Mouse (Mus musculus) embryo, embryonic 11 days (tissue): ENCODE measurements at regions not wholly inside any gene's neighbourhood (a gene's known extent, or its start where the extent isn't known, plus 50 kb on each side); places are given as distances from the start of the nearest gene placed in this dataset.
"Not testable (repeated sequence)": the region's sequence is repeated elsewhere in the genome, so short reads cannot be mapped to it uniquely, and the experiment has no call there.

Experiments used
- DNase-seq: peaks from one replicate; pipeline ENCODE4 v3.0.0-alpha.2; 2015

DNA sequence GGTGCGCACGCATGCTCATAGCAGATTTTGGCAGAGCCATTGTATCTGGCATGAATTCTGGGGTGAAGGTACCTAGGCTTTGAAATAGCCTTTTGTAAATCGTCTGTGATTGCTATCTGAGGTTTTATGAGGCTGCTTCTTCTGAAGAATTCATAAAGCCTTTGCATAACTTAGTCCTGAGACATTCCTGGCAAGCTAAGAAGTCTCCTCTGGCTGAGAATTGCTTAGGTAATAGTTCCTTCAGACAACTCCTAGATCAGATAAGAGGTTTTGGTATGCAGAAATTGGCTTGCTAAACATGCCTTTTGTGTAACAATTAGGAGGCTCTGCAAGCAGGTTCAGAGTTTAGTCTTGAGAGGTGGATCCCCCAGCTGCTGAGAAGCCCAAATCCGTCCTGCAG, 82.7 kb downstream of the Pmp22 start:
- DNase-seq: no peak

DNA sequence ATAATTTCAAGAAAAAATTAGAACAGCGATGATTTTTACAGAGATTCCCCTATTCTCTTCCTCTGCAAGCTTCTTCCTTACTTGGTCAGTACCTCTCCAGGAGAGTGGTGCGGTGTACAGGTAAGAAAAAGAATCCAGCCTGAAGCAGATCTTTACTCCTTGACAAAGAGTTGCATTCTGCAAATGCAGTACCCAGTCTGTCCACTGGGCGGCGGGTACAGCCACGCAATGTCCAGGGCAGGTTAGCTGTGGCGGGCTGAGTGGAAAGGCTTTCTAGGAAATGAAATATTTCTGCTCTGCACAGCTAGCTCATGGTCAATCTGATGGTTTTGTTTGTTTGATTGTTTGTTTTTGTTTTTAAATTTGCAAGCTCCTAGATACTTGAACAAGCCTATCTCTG, 84.3 kb downstream of the Pmp22 start:
- DNase-seq: peak; percentile 84

DNA sequence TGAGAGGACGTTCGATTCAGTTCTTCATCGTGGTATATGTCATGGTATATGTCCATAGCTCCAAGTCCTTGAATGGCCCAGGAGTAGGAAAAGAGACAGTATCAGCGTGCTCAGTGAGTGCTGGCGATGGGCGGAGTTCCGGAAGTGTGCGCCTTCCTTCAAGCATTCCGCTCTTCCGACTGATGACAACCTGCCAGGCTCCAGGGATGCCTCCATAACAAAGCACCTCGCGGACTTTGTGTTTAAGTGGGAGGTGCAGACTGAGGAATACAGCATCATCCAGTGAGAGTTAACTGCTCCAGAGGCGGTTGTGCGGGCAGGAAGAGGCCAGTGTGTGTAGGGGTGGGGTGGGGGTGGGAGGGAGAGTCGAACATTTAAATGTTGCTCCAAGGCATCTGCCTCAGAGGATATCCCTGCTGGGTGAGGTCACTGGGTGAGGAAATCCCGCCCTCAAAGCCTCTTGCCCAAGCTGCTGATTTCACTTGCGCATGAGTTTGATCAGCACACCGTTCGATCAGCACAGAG, 85.2 kb downstream of the Pmp22 start:
- peak; percentile 25 for DNase-seq

DNA sequence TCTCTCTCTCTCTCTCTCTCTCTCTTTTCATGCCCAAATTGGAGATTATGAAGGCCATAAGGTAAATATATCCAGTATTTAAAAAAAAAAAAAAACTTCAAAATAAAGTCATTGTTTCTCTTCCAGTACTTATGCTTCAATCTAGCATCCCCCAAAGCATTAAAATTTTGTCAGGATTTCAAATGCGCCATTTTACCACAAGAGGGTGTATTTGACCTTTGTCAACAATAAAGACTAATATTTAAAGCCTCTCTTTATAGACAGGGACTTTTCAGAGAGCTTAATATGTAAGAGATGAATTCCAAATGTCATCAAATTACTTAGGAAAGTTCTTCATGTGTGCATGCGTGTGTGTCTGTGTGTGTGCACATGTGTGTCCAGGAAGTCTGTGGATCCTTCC, 87.2 kb downstream of the Pmp22 start:
- DNase-seq: no peak

DNA sequence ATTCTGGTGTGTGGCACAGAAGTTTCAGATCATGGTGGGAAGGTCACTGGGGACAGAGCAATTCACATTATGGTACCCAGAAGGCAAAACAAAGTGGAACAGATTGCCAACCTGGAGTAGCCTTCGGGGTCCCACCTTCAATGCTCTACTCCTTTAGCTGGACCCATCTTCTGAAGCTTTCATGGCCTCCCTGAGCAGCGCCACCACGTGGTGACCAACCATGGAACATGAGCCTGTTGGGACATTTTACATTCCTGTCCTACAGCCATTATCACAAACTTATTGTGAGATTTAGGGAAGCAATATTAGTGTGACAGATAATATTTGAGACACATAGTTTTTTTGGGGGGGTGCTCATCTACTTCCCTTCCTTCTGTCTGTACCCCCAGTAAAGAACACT, 88.3 kb downstream of the Pmp22 start:
- DNase-seq: no peak

DNA sequence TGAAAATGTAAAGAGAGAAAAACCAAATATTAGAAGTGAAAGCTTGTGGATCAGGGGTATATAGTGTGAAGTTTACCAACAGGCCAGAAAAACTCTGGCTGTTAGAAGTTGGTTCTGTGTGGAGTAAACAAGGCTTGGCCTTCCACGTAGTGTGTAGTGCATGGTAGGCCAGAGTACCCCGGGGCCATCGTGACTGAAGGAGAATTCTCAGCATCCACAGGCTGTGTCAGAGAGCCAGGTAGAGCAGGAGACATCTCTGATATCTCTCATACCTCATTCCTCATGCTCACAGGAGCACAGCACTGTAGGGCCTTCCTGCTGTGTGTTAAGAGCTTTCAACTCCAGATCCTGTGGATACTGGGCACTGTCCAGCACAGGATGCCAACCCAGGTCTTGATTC, 97.7 kb downstream of the Pmp22 start:
- no peak for DNase-seq

DNA sequence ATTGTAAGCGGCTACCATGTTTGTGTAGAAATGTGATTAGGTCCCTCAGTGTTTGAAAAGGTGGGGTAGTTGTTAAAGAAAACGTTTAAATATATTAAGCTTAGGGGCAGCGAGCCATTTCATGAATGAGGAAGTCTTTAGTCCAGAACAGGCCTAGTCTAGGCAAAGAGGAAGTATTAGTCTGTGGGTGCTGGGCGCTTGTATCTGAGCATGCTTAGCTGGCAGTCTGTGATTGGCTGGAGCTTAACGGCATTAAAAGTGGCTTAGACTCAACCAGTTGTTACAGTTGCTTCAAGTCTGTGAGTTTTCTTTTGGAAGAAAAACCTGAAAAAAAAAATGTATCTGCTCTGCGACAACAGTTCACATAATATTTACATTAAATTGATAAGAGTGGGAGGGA, 102.0 kb downstream of the Pmp22 start:
- no peak for DNase-seq

DNA sequence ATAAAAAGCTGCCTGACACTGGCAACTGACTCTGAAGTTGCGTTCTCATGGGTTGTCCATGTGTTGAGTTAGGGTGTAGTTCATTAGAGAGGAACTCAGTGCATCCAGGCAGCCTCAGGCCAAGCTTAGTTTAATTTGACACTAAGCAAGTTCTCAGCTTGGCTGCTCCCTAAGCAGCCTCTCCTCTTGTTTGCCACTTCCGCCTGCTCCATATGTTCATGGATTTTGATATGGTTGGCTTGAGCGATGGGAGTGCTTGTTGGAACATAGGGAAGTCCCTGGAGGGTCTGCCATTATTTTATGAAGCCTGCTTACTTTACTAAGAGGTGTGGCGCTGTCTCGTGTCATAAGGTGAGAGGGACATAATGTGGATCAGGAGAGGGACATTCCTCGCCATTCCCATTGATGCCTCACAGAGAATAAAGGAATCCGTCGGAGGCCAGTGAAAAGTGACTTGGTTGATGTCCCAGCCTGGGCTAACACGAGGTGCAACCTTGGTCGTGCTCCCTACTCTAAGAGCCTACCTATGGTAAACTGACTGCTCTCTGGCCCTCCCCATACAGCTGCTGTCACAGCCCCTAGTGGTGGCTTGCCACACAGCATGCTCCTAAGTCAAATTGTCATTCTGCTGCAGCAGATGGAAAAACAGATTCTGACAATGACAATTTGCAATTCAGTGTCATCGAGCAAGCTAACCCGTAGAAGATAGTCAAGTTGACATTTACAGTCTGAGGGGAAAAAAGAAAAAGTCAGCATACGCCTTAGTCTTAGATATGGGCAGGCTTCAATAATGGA, 104.6 kb downstream of the Pmp22 start:
- DNase-seq: no peak

DNA sequence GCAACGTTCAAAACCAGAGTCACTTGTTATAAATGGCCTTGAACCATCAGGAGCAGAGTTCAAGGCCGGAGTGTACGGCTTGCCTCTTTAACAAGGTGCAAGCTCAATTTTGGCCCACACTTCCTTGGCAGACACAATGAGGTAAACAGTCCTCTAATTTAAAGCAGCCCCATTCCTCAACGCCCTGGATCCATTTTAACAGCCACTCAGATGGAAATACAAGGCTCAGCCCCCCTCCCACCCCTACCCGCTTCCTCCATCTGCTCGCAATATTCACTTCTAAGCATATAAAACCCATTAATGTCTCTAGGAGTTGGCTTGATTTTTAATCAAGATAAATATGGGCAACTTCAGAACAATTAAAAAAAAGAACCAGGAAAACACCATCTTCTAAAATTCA, 105.7 kb downstream of the Pmp22 start:
- DNase-seq: no peak

DNA sequence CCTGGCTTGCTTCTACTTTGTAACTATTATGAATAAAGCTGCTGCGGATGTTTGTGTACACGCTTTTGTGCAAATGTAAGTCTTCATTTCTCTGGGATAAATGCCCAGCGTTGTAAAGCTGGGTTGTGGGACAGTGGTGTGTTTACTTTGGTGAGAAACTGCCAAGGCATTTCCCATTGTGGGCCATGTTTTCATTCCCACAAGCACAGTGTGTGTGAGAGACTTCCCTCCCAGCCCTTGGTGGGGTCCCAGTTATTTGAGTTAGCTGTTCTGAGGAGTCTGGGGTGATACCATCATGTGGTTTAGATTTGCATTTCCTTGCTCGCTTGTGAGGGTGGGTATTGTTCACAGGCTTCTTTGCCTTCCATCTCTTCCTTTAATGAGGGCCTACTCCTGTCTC, 109.9 kb downstream of the Pmp22 start:
- DNase-seq: no peak

DNA sequence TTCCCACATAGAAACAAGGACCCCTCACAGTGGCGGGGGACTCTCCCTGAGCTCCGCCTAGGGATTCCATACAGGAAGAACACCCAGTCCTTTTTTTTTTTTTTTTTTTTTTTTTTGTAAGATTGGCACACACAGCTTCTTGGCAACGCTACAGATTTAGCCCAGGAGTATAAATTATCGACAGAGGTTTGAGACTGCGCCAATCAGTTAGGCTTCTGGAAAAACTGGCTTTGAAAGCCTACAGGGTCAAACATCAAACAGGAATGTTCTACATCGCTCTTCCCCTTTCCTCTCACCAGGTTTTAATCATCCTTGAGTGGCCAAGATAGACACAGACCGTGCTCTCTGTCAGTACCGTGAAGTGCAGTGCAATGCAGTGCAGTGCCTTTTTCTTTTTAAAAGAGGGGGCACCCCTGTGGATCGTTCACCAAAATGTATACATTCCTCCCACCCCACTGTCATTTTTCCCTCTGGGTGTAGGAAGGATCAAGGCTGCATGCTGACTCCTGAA, 115.2 kb downstream of the Pmp22 start:
- DNase-seq: no peak

DNA sequence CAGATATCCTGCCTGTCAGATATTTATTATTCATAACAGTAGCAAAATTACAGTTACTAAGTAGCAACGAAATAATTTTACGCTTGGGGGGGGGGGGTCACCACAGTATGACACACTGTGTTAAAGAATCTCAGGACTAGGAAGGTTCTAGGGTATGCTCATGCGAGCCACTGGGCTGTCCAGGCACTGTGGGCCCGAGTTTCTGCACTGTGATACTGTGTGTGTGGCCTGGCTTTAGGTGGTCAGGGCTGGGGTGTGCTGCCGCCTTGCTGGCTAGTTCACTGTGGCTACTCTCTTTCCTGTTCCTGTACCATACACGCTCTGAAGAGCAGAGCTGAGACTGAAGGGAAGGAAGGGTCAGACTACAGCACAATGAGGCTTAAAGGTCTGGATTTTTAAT, 116.3 kb downstream of the Pmp22 start:
- no peak for DNase-seq

DNA sequence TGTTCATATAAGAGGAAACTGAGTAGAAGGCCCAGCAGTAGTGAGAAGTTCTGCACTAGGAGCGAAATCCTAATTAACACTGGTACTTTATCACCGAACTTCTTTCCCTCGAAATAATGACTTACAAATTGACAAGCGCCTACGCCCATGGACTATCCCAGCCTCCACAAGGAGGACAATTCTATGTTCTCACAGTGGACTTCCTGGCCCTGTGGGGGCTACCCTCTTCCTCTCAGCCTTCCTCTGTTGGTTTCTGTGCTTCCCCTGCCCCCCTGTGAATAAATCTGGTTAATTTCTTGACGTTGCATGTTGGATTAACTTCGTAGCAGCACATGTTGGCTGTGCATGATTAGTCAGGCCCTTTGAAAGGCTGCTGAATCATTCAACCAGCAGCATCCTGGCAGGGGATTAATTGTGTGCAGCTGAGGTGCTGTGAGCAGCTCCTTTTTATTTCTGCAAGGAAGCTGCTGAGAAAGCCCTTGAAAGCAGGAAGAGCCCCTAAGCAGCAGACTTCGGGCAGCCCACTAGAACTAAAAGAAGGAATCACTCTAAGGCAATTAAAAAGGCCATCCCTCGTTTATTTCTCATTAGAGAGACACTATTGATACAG, 117.4 kb downstream of the Pmp22 start:
- peak; percentile 65 for DNase-seq

DNA sequence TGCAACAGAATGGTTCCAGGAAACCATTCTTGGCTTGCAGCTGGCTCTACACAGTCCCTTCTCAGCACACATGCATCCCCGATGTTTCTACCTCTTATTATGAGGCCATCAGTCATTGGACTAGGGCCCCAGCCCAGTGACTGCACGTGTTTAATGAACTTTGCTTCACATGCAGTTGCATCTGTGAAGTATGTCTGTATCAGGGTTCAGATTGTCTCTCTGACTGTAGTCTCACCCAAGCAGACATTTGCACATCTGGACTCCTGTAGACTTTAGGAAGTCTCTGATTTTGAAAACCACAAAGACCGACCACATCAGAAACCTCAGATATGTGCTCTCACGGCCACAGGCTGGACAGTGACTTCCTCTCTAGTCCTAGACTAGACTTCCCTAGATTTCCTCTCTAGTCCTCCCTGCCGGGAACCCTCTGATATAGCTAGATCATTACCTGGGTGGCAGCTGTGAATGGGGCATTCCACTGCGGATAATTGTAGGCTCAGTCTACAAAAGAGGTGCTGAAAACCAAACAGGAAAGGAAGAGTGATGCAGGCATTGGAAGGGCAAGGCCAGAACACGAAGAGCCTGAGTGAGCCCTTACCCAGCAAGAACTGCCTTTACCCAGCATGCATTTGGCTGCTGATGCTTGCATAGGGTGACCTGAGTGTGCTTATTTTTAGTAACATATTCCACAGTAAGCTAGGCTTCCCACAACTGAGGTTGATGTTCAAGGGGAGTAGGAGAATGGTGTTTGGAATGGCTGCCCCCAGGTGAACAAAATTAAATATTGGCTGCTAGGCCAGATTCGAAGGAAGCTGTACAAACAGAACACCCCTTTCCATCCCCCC, 123.5 kb downstream of the Pmp22 start:
- no peak for DNase-seq

DNA sequence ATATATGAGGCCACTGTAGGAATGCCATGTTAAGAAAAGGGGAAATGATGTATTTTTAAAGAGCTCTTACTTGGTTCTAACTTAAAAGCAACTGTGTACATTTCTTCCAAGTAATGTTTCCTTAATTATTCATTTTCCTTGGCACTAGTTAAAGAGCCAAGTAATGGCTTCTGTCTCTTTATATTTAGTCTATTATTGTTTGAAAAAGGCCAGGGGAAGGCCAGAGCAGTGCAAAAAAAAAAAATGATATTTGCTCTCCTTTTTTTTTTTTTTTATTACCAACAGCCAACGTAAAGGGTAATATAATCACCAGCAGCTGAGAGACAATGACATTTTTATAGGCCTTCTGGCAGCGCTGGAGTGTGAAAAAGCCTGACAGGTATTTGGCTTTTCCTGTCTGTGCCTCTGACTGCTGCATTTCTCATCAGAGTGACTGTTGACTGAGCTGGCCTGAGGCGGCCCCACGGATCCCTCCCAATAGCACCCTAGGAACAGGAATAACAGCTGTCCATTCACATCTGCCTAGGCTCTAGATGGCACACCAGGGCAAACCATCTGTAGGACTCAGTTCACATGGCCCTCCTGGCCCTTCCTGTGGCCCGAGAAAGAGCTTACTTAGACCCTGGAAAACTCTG, 124.3 kb downstream of the Pmp22 start:
- no peak for DNase-seq

DNA sequence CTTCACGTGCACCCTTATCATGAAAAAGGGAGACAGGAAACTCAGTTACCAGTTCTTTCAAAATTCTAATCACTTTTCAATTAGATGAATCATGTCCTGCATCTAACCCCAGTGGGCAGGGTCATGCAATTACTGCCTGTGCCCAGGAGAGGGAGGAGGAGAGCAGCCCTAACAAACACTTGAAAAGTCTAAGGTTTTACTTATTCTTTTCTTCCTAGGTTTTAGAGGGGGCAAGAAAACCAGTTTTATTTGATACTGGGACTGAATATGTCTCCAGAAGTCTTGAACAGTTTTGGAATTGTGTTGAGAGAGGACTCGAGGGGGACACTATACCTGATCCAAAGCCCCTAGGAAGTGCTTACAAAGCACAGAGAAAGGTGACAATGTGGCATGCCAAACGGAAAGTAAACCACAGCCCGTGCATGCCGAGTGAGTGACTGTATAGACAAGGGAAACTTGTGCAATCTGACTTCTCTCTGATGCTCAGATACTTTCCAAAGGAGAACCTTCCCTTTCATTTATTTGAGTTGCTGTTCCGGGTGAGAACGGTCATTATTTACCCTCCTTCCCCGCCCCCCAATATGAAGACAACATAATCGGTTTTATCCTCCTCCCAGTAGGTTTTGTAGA, 135.8 kb downstream of the Pmp22 start:
- peak; percentile 58 for DNase-seq

DNA sequence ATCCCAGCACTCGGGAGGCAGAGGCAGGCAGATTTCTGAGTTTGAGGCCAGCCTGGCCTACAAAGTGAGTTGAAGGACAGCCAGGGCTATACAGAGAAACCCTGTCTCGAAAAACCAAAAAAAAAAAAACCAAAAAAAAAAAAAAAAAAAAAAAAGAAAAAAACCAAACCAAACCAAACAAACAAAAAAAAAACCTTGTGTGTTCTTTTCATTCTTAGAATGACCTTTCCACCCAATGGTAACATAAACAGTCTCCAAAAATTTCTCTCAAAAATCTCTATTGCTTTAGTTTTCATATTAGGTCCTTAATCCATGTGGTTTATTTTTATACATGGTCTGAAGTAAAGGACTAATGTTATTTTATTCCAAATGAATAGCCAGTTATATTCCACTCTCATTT, 137.5 kb downstream of the Pmp22 start:
- not testable (repeated sequence) for DNase-seq

DNA sequence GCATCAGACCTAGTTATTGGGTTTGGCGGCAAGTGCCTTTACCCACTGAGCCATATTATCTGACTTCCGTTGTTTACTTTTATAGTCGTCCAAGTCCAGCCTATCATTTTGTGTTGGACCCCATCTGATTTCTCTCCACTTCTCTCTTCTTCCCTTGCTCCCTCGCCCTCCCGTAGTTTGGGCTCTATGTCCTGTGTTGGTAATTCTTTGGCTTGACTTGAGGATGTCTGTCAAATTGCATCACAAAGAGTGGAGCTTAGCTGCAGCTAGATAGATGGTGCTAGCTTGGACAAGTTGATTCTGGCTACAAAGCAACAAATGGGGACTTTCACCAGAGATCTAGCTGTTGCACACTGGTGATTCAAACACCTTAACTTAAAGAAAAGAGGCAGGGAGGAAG, 147.9 kb downstream of the Pmp22 start:
- DNase-seq: no peak

DNA sequence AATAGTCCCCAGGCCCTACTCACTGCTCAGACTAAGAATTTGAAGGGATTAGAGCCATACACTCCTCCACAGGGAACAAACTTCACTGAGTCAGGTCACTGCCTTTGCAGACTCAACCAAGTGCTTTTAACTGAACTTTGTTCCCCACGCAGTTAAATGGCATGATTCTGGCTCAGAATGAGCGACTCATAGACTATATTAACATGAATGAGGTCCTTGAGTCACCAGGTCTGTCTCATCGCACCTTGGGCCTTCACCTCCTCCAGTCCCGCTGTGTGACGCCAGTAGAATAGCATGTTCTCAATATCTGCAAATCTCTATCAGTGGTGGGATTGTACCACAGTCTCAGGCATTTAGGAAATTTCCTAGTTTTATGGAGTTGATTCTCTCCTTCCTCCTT, 153.1 kb downstream of the Pmp22 start:
- DNase-seq: no peak

DNA sequence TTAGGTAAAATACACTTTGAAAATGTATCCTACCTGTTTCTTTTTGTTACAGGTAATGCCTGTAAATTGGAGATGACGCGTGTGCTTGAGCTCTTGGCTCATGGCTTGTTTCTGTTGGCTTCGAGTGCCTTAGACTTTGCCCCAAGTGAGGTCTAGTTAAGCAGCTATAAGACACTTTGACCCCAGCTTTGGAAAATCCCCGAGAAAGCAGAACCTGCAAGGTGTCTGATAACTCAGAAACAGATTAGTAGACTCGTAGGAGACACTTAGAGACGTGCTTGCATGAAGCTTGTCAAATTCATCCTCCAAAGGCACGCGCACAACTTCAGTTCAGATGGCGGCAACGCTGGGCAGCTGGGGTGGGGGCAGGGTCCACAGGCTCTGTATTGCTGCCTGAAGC, 153.8 kb downstream of the Pmp22 start:
- DNase-seq: no peak

DNA sequence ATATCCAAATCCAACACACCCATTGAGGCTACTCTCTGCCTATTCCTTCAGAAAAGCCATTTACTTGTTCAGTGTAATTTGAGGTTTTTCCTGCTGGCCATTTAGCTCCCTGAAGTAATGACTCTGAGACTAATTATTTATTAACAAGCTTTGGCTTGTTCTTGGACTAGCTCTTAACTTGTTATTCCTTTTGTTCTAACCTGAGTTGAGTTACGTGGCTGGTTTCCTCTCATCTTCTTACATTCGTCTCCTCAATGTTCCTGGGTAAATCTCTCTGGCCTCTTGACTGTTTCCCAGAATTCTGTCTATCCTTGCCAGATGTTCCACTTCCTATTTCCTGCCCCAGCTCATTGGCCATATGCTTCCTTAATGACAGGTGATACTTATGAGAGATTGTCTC, 157.2 kb downstream of the Pmp22 start:
- DNase-seq: no peak

DNA sequence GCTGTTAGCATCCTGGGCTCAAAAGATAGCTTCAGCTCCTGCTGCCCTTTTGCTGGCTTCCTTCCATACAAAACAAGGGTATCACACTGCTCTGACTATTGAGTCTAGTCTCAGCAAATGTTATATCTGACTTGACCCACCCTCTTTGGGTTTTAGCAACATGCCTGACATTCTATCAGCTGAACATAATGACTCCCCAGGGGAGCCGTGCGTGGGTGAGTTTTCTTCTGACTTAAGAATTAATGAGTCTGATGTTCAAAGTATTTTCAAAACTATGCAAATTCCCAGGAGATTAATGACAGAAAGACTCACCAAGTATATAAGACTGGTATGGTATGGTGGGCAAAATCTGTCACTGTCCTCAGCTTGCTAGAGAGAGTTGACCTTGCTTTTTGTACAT, 159.0 kb downstream of the Pmp22 start:
- DNase-seq: no peak

DNA sequence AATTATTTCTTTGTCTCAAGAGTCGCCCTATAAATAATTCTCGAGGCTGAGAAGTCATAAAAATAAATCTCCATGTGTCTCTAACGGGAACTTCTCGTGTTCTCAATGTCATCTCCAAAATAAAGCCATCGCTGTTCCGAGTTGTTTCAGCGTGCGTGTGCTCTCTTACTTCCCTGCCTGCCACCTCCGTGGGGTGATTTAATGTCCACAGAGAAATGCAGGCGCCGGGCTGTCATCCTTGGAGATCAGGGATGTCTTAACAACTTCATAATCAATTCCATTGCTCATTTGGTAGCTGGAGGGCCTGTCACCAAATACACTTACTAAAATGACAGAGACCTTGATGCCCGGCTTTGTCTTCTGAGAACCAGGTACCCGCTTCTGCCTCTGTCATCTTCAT, 161.8 kb downstream of the Pmp22 start:
- DNase-seq: no peak
